Mouse (Mus musculus): ENCODE measurements around the gene Adgrl2.

DNA sequence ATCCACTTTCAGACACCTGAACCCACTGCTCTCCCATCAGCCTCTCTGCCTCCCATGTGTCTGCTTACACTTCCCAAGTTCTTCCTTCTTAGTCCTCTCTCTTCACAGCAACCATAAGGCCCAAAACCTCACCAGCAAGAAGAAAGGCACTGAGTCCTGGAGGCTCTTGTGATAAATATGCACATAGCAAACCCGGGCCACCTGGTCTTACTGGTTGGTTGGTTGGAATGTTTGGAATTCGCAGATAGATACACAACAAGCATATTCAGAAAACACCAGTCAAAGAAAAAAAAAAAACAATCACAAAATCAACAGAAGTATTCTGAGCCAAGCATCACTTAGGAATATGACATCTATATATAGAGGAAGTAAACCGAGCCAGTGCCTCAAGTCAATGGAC lies 64.0 kb downstream of the Adgrl2 start:
- TF ChIP-seq CTCF (IDR thresholded peaks at IDR 0.05; ENCODE audit: borderline replicate concordance, insufficient read depth, low read length) (no peak), POLR2A (IDR thresholded peaks at IDR 0.05; ENCODE audit: low read depth, low read length) (no peak)

All from embryonic fibroblast, embryonic 13.5 days (primary cell).